Mouse (Mus musculus): ENCODE results near the gene Cr2. TPM values are rescaled to one million over a fixed set of nuclear protein-coding genes. Genes with fewer than 3 reads are reported as not detected.

Gene Cr2
- polyA plus RNA-seq (2014; fragmentation: Illumina TruSeq; extraction: RNeasy Lipid Tissue Mini Kit (QIAGEN cat#74804); ENCODE audit: low read depth, low replicate concordance): 2.3 TPM

GRCm38 (mm10) chr1:195175980-195176931 is at the start of gene Cr2:
TSS of gene Cr2 (minus strand) at chr1:195176716.

GRCm38 (mm10) chr1:195130953-195131674 is 45.4 kb downstream of the Cr2 start, which contains the start of gene Cr1l:
TSS of gene Cr1l (minus strand) at chr1:195131586.

GRCm38 (mm10) chr1:195092220-195092720 is 84.2 kb downstream of the Cr2 start, which contains the start of gene Cd46:
TSS of gene Cd46 (minus strand) at chr1:195092249.

Other genes starting within 250 kb of the Cr2 start
- 105 TPM for gene Cd34, start 237.9 kb downstream of the Cr2 start, polyA plus RNA-seq (2014; fragmentation: Illumina TruSeq; extraction: RNeasy Lipid Tissue Mini Kit (QIAGEN cat#74804); ENCODE audit: low read depth, low replicate concordance)
- 4.0 TPM for gene Cd46, start 84.5 kb downstream of the Cr2 start, polyA plus RNA-seq (2014; fragmentation: Illumina TruSeq; extraction: RNeasy Lipid Tissue Mini Kit (QIAGEN cat#74804); ENCODE audit: low read depth, low replicate concordance)
- gene Cr1l, start 45.1 kb downstream of the Cr2 start, polyA plus RNA-seq (2014; fragmentation: Illumina TruSeq; extraction: RNeasy Lipid Tissue Mini Kit (QIAGEN cat#74804); ENCODE audit: low read depth, low replicate concordance): 226 TPM